Mouse (Mus musculus) heart, embryonic 14.5 days (tissue): ENCODE results near the gene Lrrc8d. TPM values are rescaled to one million over a fixed set of nuclear protein-coding genes. Genes with fewer than 3 reads are reported as not detected.

ENCODE experiments used
- ATAC-seq: fragments of 200-750 bp; cut with Nextera tagmentation; 2 replicates; pipeline ENCODE4 v1.8.0; 2017; ENCODE audit warnings: low read depth, moderate TSS enrichment; ENCODE audit not compliant: insufficient number of reproducible peaks, insufficient read depth, low FRiP score
- H3K27ac ChIP-seq, 2 experiments: fragments of 200-500 bp in 1 of 2; fragments of 300-500 bp in 1 of 2; sonication (generic) in 1 of 2; replicated peaks in 1 of 2; 2 replicates each; pipeline ENCODE4 v1.5.1; 2012 to 2014; ENCODE audit warnings: low read depth in 2 of 2, low read length in 2 of 2, control low read depth in 1 of 2, mild to moderate bottlenecking in 1 of 2, mixed read lengths in 1 of 2; ENCODE audit not compliant: control insufficient read depth in 1 of 2, insufficient read depth in 1 of 2
- H3K27me3 ChIP-seq: fragments of 300-500 bp; sonication (generic); 2 replicates; pipeline ENCODE4 v1.6.1; 2014; ENCODE audit warnings: mild to moderate bottlenecking, low read length, control low read depth; ENCODE audit not compliant: control insufficient read depth, insufficient read depth
- H3K36me3 ChIP-seq: fragments of 300-500 bp; sonication (generic); 2 replicates; pipeline ENCODE4 v1.6.1; 2014; ENCODE audit warnings: mild to moderate bottlenecking, control low read depth, low read length, mixed read lengths; ENCODE audit not compliant: control insufficient read depth, insufficient read depth
- H3K4me1 ChIP-seq, 2 experiments: fragments of 200-500 bp in 1 of 2; fragments of 300-500 bp in 1 of 2; sonication (generic) in 1 of 2; 2 replicates each; pipeline ENCODE4 v1.6.1; 2012 to 2014; ENCODE audit warnings: low read length in 2 of 2, control low read depth in 1 of 2, mixed read lengths in 1 of 2; ENCODE audit not compliant: control insufficient read depth in 2 of 2, insufficient read depth in 2 of 2
- H3K4me2 ChIP-seq: fragments of 300-500 bp; sonication (generic); 2 replicates; pipeline ENCODE4 v1.6.1; 2014; ENCODE audit warnings: mild to moderate bottlenecking, low read length
- H3K4me3 ChIP-seq, 2 experiments: fragments of 200-500 bp in 1 of 2; fragments of 300-500 bp in 1 of 2; sonication (generic) in 1 of 2; 2 replicates each; pipeline ENCODE4 v1.5.1; 2012 to 2014; ENCODE audit warnings: low read length in 2 of 2, mild to moderate bottlenecking in 2 of 2, control low read depth in 1 of 2, low read depth in 1 of 2, moderate library complexity in 1 of 2; ENCODE audit not compliant: control insufficient read depth in 1 of 2, insufficient read depth in 1 of 2
- H3K9ac ChIP-seq: fragments of 300-500 bp; sonication (generic); 2 replicates; pipeline ENCODE4 v1.6.1; 2014; ENCODE audit warnings: mild to moderate bottlenecking, low read length
- H3K9me3 ChIP-seq: fragments of 300-500 bp; sonication (generic); 2 replicates; pipeline ENCODE4 v1.6.1; 2016; ENCODE audit warnings: low read length, control low read depth; ENCODE audit not compliant: control insufficient read depth
- WGBS: fragments of 180-500 bp; shearing (Covaris S2); extraction: QIAGEN DNeasy Blood & Tissue Kit; methylation state at CpG from one replicate; pipeline ENCODE4 v1.1.7; 2014; 5-methylcytosine and 5-hydroxymethylcytosine counted together
- polyA plus RNA-seq: library from polyadenylated mRNA; unstranded; fragments of >200 nt; fragmentation: Nextera tagmentation; extraction: Ambion mirVana; gene quantifications from 2 replicates; pipeline ENCODE4 v1.2.1, GENCODE M21; 2014

The Lrrc8d gene
- polyA plus RNA-seq, 1 experiment from 2014 or later: 10.2 TPM

GRCm38 (mm10) chr5:105710473-105710872, 10.7 kb downstream of the Lrrc8d start:
- 0 out of 2 replicates have a peak, but pooled peaks cover 4% of the 10 kb centered on the region for H3K36me3 ChIP-seq
- peaks cover 4 to 5% of the 10 kb centered on the region in 2 experiments; a peak in 2 of 4 replicates for H3K4me1 ChIP-seq
- H3K4me2 ChIP-seq: no peak overlapping the region
- peaks cover 4% of the 10 kb centered on the region; the same call in 1 of the 2 replicates for H3K27me3 ChIP-seq
- no peak overlapping the region for H3K9ac ChIP-seq
- 88% methylated on average over 7 of the region's 7 CpGs for WGBS
- no peak overlapping the region for H3K27ac ChIP-seq
- H3K4me3 ChIP-seq: no peak overlapping the region
- H3K9me3 ChIP-seq: no peaks in the 10 kb centered on the region
- ATAC-seq: no peak

- H3K4me1 ChIP-seq: peaks cover 10 to 20% of the 10 kb centered on the region in 2 experiments
- no peak overlapping the region for H3K27ac ChIP-seq
- no peak for ATAC-seq
- 0 out of 2 replicates have a peak, but pooled peaks cover 4% of the 10 kb centered on the region for H3K36me3 ChIP-seq
- no peak overlapping the region for H3K4me3 ChIP-seq
- no peaks in the 10 kb centered on the region for H3K9me3 ChIP-seq
- WGBS: 83% methylated on average over 6 of the region's 6 CpGs
- H3K4me2 ChIP-seq: no peak overlapping the region
- peaks cover 4% of the 10 kb centered on the region; the same call in 1 of the 2 replicates for H3K27me3 ChIP-seq
- H3K9ac ChIP-seq: no peak overlapping the region
Measured at GRCm38 (mm10) chr5:105714446-105714845, 14.7 kb downstream of the Lrrc8d start.

GRCm38 (mm10) chr5:105715095-105715494, 15.3 kb downstream of the Lrrc8d start:
- 85% methylated on average over 8 of the region's 8 CpGs for WGBS
- ATAC-seq: no peak
- peaks cover 4% of the 10 kb centered on the region; the same call in 1 of the 2 replicates for H3K27me3 ChIP-seq

GRCm38 (mm10) chr5:105715531-105716124, 15.9 kb downstream of the Lrrc8d start:
- H3K9ac ChIP-seq: no peak overlapping the region
- no peak overlapping the region for H3K4me2 ChIP-seq
- peaks cover under 1% of the 10 kb centered on the region; the same call in 1 of the 2 replicates for H3K27me3 ChIP-seq
- 75% methylated on average over 10 of the region's 10 CpGs for WGBS
- peaks cover 10 to 20% of the 10 kb centered on the region in 2 experiments for H3K4me1 ChIP-seq
- H3K9me3 ChIP-seq: no peaks in the 10 kb centered on the region
- H3K36me3 ChIP-seq: 0 out of 2 replicates have a peak, but pooled peaks cover 4% of the 10 kb centered on the region
- no peak for ATAC-seq
- H3K4me3 ChIP-seq: no peak overlapping the region
- H3K27ac ChIP-seq: no peak overlapping the region

More at GRCm38 (mm10) chr5:105715095-105715494, 15.3 kb downstream of the Lrrc8d start:
- Histone ChIP-seq H3K9ac (no peak overlapping the region), H3K27ac (no peak overlapping the region), H3K4me3 (no peak overlapping the region), H3K4me1 (peaks cover 10 to 20% of the 10 kb centered on the region in 2 experiments), H3K36me3 (0 out of 2 replicates have a peak, but pooled peaks cover 4% of the 10 kb centered on the region), H3K4me2 (no peak overlapping the region), H3K9me3 (no peaks in the 10 kb centered on the region)

- 39% methylated on average over 7 of the region's 7 CpGs for WGBS
- H3K36me3 ChIP-seq: 0 out of 2 replicates have a peak, but pooled peaks cover 4% of the 10 kb centered on the region
- no peaks in the 10 kb centered on the region for H3K9me3 ChIP-seq
- H3K27ac ChIP-seq: no peak overlapping the region
- H3K4me2 ChIP-seq: no peak overlapping the region
- H3K4me3 ChIP-seq: no peak overlapping the region
- no peak for ATAC-seq
- no peak overlapping the region for H3K9ac ChIP-seq
- no peaks in the 10 kb centered on the region; the same call in 1 of the 2 replicates for H3K27me3 ChIP-seq
- peaks cover 10 to 20% of the 10 kb centered on the region in 2 experiments for H3K4me1 ChIP-seq
Measured at GRCm38 (mm10) chr5:105717294-105717693, 17.5 kb downstream of the Lrrc8d start.

- WGBS: 68% methylated on average over 11 of the region's 11 CpGs
- Histone ChIP-seq H3K36me3 (0 out of 2 replicates have a peak, but pooled peaks cover 4% of the 10 kb centered on the region), H3K9ac (no peak overlapping the region), H3K4me2 (peak overlapping the region; percentile 14; the same call in 1 of the 2 replicates), H3K27me3 (no peaks in the 10 kb centered on the region; the same call in 1 of the 2 replicates), H3K9me3 (no peaks in the 10 kb centered on the region), H3K4me1 (peaks cover 10 to 20% of the 10 kb centered on the region in 2 experiments), H3K27ac (no peak overlapping the region), H3K4me3 (no peak overlapping the region)
- ATAC-seq: no peak
Measured at GRCm38 (mm10) chr5:105718138-105718670, 18.4 kb downstream of the Lrrc8d start.

- Histone ChIP-seq H3K9me3 (no peaks in the 10 kb centered on the region), H3K36me3 (no peaks in the 10 kb centered on the region), H3K9ac (no peak overlapping the region), H3K27me3 (no peaks in the 10 kb centered on the region), H3K4me1 (peaks cover 5 to 20% of the 10 kb centered on the region in 2 experiments), H3K27ac (no peak overlapping the region), H3K4me3 (no peak overlapping the region), H3K4me2 (no peak overlapping the region)
- 87% methylated on average over 4 of the region's 4 CpGs for WGBS
- ATAC-seq: no peak
Measured at GRCm38 (mm10) chr5:105721267-105721666, 21.5 kb downstream of the Lrrc8d start.
